Mouse (Mus musculus) embryonic fibroblast, embryonic 13.5 days (primary cell): ENCODE results near the gene Il10.

Source experiments
- CTCF ChIP-seq: IDR thresholded peaks from 2 replicates; pipeline ENCODE4 v1.5.1; 2011; ENCODE audit warnings: mild to moderate bottlenecking, control low read depth, low read length, moderate library complexity, borderline replicate concordance; ENCODE audit not compliant: insufficient read depth
- POLR2A ChIP-seq: IDR thresholded peaks from 2 replicates; pipeline ENCODE4 v1.6.1; 2011; ENCODE audit warnings: low read depth, mild to moderate bottlenecking, control low read depth, low read length, moderate library complexity

DNA sequence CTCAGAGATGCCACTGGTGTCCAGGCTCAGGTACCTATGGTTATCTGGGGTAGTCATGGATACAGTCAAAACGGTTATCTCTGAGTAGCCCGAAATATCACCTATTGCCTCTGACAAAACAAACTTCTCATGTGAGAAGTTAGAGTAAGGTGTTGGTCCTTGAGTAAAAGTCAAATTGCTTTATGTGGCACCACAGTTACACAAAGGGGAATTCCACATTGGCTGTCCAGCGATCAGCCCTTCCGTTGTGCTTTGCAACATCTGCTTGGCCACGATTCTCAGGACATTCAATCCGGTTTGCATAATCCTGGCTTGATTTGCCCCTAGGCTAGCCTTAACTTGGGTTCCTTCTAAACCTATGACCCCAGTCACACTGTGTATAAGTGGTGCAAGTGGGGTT lies 4.4 kb upstream of the Il10 start:
- TF ChIP-seq CTCF = no peak
- no peak for TF ChIP-seq POLR2A
